Mouse (Mus musculus) heart, embryonic 16.5 days (tissue): ENCODE measurements at regions not wholly inside any gene's neighbourhood (a gene's known extent, or its start where the extent isn't known, plus 50 kb on each side); places are given as distances from the start of the nearest gene placed in this dataset.
A peak's percentile ranks its signal among the peaks of the same experiment; 100 is the strongest.

Experiments
- ATAC-seq: fragments of 200-750 bp; cut with Nextera tagmentation; replicated peaks from 2 replicates; pipeline ENCODE4 v1.8.0; 2017; ENCODE audit warnings: moderate number of reproducible peaks; ENCODE audit not compliant: insufficient read depth, low FRiP score; ENCODE audit errors: extremely low read depth
- H3K27ac ChIP-seq: fragments of 300-500 bp; sonication (generic); 2 replicates; pipeline ENCODE4 v1.5.1; 2014; ENCODE audit warnings: mild to moderate bottlenecking, low read length, control low read depth, moderate library complexity
- H3K27me3 ChIP-seq: fragments of 300-500 bp; sonication (generic); 2 replicates; pipeline ENCODE4 v1.6.1; 2014; ENCODE audit warnings: low read length, mixed read lengths; ENCODE audit not compliant: control insufficient read depth, insufficient read depth
- H3K36me3 ChIP-seq: fragments of 300-500 bp; sonication (generic); 2 replicates; pipeline ENCODE4 v1.6.1; 2014; ENCODE audit not compliant: control insufficient read depth, insufficient read depth
- H3K4me1 ChIP-seq: fragments of 300-500 bp; sonication (generic); 2 replicates; pipeline ENCODE4 v1.6.1; 2014; ENCODE audit warnings: low read length, mixed read lengths; ENCODE audit not compliant: control insufficient read depth, insufficient read depth
- H3K4me2 ChIP-seq: fragments of 300-500 bp; sonication (generic); 2 replicates; pipeline ENCODE4 v1.6.1; 2014; ENCODE audit warnings: low read depth, mild to moderate bottlenecking, control low read depth, low read length
- H3K4me3 ChIP-seq: fragments of 300-500 bp; sonication (generic); 2 replicates; pipeline ENCODE4 v1.5.1; 2014; ENCODE audit warnings: mild to moderate bottlenecking, control low read depth, low read length
- H3K9ac ChIP-seq: fragments of 300-500 bp; sonication (generic); 2 replicates; pipeline ENCODE4 v1.6.1; 2014; ENCODE audit warnings: low read length, control low read depth
- H3K9me3 ChIP-seq: fragments of 300-500 bp; sonication (generic); replicated peaks from 2 replicates; pipeline ENCODE4 v1.6.1; 2016; ENCODE audit warnings: low read length; ENCODE audit not compliant: control insufficient read depth
- WGBS: fragments of 180-500 bp; shearing (Covaris S2); extraction: QIAGEN DNeasy Blood & Tissue Kit; methylation state at CpG from one replicate; pipeline ENCODE4 v1.1.7; 2014; 5-methylcytosine and 5-hydroxymethylcytosine counted together

DNA sequence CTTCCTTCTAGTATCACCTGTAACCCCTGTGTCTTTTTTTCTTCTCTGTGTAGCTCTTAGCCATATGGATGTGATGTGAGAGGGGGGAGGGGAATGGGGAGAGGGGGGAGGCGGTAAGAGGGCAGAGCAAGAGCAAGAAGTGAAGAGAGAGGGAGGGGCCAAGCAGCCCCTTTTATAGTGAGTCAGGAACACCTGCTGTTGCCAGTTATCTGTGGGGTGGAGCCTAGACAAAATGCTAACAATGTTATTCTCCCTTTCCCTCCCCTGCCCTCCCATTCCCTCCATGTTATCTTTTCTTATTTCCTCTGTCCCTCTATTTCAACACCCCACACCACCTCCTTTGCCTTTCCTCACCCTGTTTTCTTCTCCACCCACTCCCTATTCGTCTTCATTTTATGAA, 387.6 kb upstream of the Prkcq start:
- no peak for ATAC-seq
- 39% methylated on average over 2 of the region's 2 CpGs for WGBS
- H3K36me3 ChIP-seq = no peaks in the 10 kb centered on the region
- H3K9me3 ChIP-seq = no peaks in the 10 kb centered on the region
- no peak overlapping the region for H3K9ac ChIP-seq
- no peaks in the 10 kb centered on the region for H3K27me3 ChIP-seq
- no peak overlapping the region for H3K4me3 ChIP-seq
- no peak overlapping the region for H3K4me2 ChIP-seq
- H3K27ac ChIP-seq = no peak overlapping the region
- H3K4me1 ChIP-seq = no peaks in the 10 kb centered on the region

DNA sequence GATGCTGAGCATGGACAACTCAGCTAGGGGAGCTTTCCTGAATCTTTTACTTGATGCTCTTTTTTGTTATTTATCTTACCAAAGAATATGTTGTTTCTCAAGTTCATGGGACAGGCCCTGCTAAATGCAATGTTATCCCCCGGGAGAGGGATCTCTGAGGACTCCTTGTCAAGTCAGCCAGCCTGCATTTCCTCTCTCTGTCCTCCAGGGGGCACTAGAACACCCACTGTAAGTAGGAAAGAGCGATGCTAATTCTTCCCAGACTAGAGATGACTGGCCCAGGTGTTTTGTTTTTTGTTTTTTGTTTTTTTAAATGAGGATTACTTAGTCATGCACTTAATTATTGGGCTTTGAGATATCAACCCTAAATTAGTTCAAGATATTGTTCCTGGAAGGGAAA, 386.8 kb upstream of the Prkcq start:
- 21% methylated on average over 2 of the region's 2 CpGs for WGBS
- H3K4me3 ChIP-seq = no peak overlapping the region
- ATAC-seq = no peak

DNA sequence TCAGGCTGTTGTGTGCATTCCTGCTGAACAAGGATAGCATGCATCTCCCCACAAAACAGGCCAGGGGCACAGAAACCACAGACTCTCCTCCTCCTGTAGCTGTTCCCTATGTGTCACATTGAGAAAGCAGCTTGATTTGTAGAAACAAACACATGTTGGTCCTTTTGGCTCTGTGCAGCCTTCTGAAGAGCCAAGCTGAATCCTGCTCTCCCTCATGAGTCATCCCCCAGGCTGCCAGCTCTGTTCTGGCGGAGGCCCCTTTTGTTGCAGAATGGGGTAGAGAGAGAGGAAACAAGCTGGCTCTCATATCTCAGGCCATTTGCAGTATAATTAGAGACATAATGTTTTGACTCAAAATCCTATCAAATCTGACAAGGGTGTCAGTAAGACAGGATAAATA, 383.4 kb upstream of the Prkcq start:
- no peak overlapping the region for H3K27ac ChIP-seq
- no peak overlapping the region for H3K4me2 ChIP-seq
- no peaks in the 10 kb centered on the region for H3K27me3 ChIP-seq
- no peaks in the 10 kb centered on the region for H3K4me1 ChIP-seq
- no peak overlapping the region for H3K9ac ChIP-seq
- H3K4me3 ChIP-seq = no peak overlapping the region
- no peaks in the 10 kb centered on the region for H3K36me3 ChIP-seq
- 30% methylated on average over 1 of the region's 1 CpGs for WGBS
- 0 out of 2 replicates have a peak, but pooled peaks have one; percentile 37 for ATAC-seq
- no peaks in the 10 kb centered on the region for H3K9me3 ChIP-seq

More for the DNA sequence above, 386.8 kb upstream of the Prkcq start:
- no peak overlapping the region for H3K27ac ChIP-seq
- no peaks in the 10 kb centered on the region for H3K36me3 ChIP-seq
- no peak overlapping the region for H3K9ac ChIP-seq
- H3K4me1 ChIP-seq = no peaks in the 10 kb centered on the region
- H3K4me2 ChIP-seq = no peak overlapping the region
- no peaks in the 10 kb centered on the region for H3K27me3 ChIP-seq
- no peaks in the 10 kb centered on the region for H3K9me3 ChIP-seq

DNA sequence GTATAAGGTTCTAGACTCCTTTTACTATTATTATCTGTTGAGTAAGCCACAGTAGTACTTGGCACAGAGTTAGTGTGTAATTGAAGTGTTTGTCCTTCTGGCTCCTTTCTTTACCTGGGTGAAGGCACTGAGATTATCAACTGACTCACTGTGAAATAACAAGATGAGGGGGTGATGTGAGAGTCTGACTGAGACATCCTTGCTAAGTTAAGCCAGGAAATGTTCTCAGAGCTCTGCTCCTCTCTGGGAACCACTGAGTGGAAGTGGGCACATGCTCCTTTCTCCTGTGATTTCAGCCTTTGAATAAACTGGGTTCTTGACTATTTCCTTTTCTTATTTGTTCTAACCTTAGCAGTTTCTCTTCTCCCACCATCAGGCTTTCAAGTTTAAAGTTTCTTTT, 380.7 kb upstream of the Prkcq start:
- Histone ChIP-seq H3K9ac (no peak overlapping the region), H3K9me3 (no peaks in the 10 kb centered on the region), H3K27me3 (no peaks in the 10 kb centered on the region), H3K27ac (no peak overlapping the region), H3K4me1 (no peaks in the 10 kb centered on the region), H3K4me3 (no peak overlapping the region), H3K4me2 (no peak overlapping the region), H3K36me3 (no peaks in the 10 kb centered on the region)
- no peak for ATAC-seq

DNA sequence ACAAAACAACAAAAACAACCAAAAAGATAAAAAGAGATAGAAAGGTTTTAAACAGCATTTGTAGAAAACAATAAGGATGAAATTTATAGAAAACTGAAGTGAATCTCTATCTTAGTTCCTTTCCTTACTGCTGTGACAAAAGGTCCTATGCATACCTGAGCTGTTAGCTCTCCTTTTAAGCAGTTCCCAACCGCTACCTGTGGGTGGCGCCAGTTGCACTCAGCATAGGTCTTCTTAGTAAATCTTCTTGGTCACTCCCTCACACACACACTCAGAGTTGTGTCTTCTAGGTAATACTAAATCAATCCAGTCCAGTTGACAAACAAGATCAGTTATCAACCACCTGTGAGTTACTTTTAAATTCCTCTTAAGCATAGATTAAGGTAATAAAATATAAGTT, 355.5 kb upstream of the Prkcq start:
- no peak overlapping the region for H3K27ac ChIP-seq
- no peaks in the 10 kb centered on the region for H3K9me3 ChIP-seq
- H3K36me3 ChIP-seq = no peaks in the 10 kb centered on the region
- no peaks in the 10 kb centered on the region for H3K4me1 ChIP-seq
- H3K27me3 ChIP-seq = no peaks in the 10 kb centered on the region
- 30% methylated on average over 2 of the region's 2 CpGs for whole genome bisulfite sequencing
- ATAC-seq = no peak
- H3K9ac ChIP-seq = no peak overlapping the region
- H3K4me3 ChIP-seq = no peak overlapping the region
- H3K4me2 ChIP-seq = no peak overlapping the region

DNA sequence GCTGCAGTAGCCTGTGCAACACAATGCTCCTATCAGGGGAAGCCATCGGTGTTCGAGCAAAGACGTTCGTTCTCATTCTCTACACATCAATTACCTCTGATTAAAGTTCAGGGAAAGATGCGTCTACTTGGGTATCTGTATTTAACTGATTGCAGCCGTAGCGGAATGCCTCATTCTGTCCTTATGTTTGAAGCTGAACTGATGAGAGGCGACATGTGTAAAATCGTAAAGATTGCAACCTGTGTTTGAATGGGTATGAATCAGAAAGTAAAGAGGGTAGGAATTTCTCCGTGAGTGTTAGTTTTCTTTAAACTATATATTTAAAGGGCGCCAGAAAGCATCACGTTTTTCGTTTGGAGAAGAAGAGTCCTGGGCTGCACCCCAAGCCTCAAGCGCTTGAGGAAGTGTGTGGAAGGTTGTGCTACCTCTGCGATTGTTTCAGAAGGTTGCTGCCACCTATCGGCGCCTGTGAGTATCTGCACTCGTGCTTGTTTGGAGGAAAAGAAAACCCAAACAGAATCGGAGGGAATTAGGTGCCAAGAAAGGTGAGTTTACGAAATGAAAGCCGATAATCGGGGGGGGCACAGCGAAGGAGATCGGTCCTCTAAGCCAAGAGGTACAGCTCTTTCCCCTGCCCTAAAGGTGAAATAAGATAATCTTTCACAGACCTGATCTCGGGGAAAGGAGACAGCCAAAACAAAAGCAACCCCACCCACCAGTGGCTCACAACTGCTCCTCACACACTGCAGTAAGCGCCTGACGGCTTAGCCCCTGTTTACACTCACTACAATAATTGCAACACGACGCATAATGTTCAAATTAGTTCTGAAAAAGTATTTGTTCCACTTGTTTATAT, 346.4 kb upstream of the Prkcq start:
- Histone ChIP-seq H3K9me3 (no peaks in the 10 kb centered on the region), H3K4me1 (no peaks in the 10 kb centered on the region), H3K4me2 (peak overlapping the region; percentile 66), H3K36me3 (no peaks in the 10 kb centered on the region), H3K4me3 (peak overlapping the region; percentile 61), H3K9ac (peak overlapping the region; percentile 69), H3K27me3 (no peaks in the 10 kb centered on the region), H3K27ac (no peak overlapping the region)
- no peak for ATAC-seq
- 27% methylated on average over 29 of the region's 29 CpGs for WGBS

DNA sequence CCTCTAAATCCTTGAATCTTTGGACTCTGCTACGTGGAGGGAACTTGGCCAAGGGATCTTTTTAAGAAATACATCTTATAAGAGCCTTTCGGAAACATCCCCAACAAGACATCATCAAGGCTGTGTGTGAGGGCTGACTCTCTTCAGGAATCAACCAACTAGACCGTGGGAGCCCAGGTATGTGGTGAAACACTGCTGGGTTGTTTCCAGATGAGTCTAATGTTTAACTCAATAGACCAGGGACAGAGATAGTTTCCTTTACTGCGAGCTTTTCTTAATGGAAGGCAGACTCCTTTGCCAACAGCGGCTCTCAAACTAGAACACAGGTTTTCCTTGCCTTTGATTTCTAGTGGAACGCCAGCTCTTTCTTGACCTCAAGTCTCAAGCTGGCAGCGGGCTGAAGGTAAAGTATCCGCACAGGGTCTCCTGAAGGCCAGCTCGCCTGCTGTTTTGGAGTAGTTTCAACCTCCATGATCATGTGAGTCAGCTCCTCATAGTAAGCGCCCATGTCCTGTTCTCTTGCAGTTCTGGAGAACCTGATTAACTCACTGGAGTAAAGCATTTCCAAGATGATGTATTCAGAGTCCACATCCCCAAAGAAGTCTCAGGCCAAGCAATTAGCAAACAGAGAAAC, 345.7 kb upstream of the Prkcq start:
- H3K27ac ChIP-seq = no peak overlapping the region
- H3K36me3 ChIP-seq = no peaks in the 10 kb centered on the region
- H3K9me3 ChIP-seq = no peaks in the 10 kb centered on the region
- no peak for ATAC-seq
- peak overlapping the region; percentile 61 for H3K4me3 ChIP-seq
- no peaks in the 10 kb centered on the region for H3K4me1 ChIP-seq
- peak overlapping the region; percentile 66 for H3K4me2 ChIP-seq
- no peaks in the 10 kb centered on the region for H3K27me3 ChIP-seq
- 76% methylated on average over 10 of the region's 10 CpGs for WGBS
- no peak overlapping the region for H3K9ac ChIP-seq

DNA sequence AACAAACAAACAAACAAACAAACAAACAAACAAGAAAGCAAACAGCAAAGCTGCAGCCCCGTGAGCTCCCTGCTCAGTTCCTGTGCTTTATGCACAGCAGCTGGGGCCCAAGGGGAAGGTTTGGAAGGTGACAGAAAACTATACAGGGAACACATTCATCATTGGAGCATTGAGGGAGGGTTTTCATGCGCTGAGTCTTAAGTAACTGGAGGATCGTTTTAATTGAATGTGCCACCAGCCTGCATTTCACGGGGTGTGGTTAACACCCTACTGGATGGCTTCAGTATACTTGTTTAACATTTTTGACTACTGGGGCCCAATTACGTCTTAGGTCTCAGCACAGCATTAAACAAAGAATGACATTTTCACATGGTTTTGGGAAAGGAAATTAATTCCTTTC, 331.9 kb upstream of the Prkcq start:
- WGBS = 70% methylated on average over 5 of the region's 5 CpGs
- Histone ChIP-seq H3K4me3 (no peak overlapping the region), H3K9ac (no peak overlapping the region), H3K9me3 (no peaks in the 10 kb centered on the region), H3K4me2 (no peak overlapping the region), H3K27ac (no peak overlapping the region), H3K4me1 (no peaks in the 10 kb centered on the region), H3K36me3 (no peaks in the 10 kb centered on the region), H3K27me3 (no peaks in the 10 kb centered on the region)
- ATAC-seq = no peak

DNA sequence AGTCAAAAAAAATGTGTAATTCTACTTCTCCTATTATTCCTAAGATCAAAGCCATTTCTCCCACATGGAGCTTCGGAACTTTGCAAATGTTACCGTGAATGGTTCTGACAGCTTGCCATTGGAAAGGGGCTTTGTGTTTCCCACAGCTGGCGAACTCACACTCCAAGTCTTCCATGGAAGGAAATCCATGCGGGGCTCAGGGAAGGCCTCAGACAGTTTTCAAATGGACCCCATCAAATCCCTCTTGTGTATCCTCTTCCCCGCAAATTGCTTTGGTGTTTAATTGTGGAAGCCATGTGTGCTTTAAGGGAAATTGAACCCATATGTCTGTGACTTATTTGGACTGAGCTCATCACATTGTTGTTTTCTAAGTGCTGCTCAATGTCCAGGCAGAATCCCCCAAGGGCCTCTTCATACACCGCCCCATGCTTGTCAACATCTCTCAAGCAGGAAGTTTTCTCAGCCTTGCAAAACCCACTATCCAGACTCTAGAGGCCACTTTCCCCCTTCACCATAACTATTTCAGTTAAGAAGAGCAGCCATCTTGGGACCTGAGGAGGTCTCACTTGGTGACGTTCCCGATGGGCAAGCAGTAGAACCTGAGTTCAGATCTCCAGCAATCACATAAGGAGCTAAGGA, 310.1 kb upstream of the Prkcq start:
- no peaks in the 10 kb centered on the region for H3K27me3 ChIP-seq
- no peak overlapping the region for H3K4me3 ChIP-seq
- no peak overlapping the region for H3K27ac ChIP-seq
- no peak overlapping the region for H3K9ac ChIP-seq
- H3K36me3 ChIP-seq = no peaks in the 10 kb centered on the region
- H3K9me3 ChIP-seq = no peaks in the 10 kb centered on the region
- ATAC-seq = no peak
- no peak overlapping the region for H3K4me2 ChIP-seq
- WGBS = 77% methylated on average over 8 of the region's 8 CpGs
- H3K4me1 ChIP-seq = no peaks in the 10 kb centered on the region
